Mouse (Mus musculus) right cerebral cortex, adult 2 months (tissue): Measurements from ENCODE around the gene Olfr821.
"Not testable (repeated sequence)": the region's sequence is repeated elsewhere in the genome, so short reads cannot be mapped to it uniquely, and the experiment has no call there.

Experiments used
- DNase-seq, 2 experiments: peaks; one replicate each; pipeline ENCODE4 v3.0.0; 2021 to 2022; ENCODE audit warnings: low spot score in 2 of 2

Olfr821 gene

GRCm38 (mm10) chr10:130030048-130030447 lies at the start of gene Olfr821:
TSS of gene Olfr821 (plus strand) at chr10:130030348.
- DNase-seq, result no peak

- DNase-seq, result not testable (repeated sequence)
Observed at GRCm38 (mm10) chr10:129981867-129982266, 48.3 kb upstream of the Olfr821 start.

GRCm38 (mm10) chr10:129984962-129985361 lies 45.2 kb upstream of the Olfr821 start, which contains the start of gene Gm10310:
TSS of gene Gm10310 (minus strand) at chr10:129985062.
- DNase-seq, result not testable (repeated sequence)

- DNase-seq, result not testable (repeated sequence)
Observed at GRCm38 (mm10) chr10:130004104-130004503, 26.0 kb upstream of the Olfr821 start.

GRCm38 (mm10) chr10:130005366-130005765 lies 24.8 kb upstream of the Olfr821 start:
- not testable (repeated sequence) for DNase-seq

GRCm38 (mm10) chr10:130012321-130012720 lies 17.8 kb upstream of the Olfr821 start, which contains the start of gene Olfr820:
TSS of gene Olfr820 (plus strand) at chr10:130012621.
- no peak for DNase-seq

- no peak for DNase-seq
Observed at GRCm38 (mm10) chr10:130037096-130037495, 6.9 kb downstream of the Olfr821 start.

GRCm38 (mm10) chr10:130070910-130071309 lies 40.8 kb downstream of the Olfr821 start, which contains the start of gene Olfr822:
TSS of gene Olfr822 (plus strand) at chr10:130071210.
- no peak for DNase-seq
